Mouse (Mus musculus) CD8-positive naive resting alpha-beta T cell, adult 2 months (primary cell): ENCODE results near the gene Hmcn1.

Experiments
- DNase-seq, 2 experiments: peaks; one replicate each; pipeline ENCODE4 v3.0.0; 2022; ENCODE audit warnings: low read depth in 2 of 2, low spot score in 2 of 2

Gene Hmcn1

DNA sequence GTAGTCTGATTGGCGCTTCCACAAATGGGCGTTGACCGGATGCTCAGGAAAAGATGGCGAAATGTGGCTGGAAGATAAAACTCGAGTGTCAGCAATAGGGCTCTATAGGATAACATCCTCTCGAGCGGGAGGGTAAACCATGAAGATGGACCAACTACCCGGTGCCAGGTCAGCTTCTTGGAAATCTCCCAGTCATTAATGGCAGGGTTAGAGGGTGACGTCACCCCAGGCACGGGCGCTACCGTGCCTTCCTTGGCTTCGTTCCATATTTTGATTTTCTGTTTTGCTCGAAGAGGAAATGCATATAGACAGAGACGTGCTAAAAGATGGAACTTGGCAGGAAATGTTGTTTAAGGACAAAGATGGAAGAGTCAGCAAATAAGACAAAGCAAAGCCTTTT, 312.2 kb downstream of the Hmcn1 start:
- DNase-seq: no peak

DNA sequence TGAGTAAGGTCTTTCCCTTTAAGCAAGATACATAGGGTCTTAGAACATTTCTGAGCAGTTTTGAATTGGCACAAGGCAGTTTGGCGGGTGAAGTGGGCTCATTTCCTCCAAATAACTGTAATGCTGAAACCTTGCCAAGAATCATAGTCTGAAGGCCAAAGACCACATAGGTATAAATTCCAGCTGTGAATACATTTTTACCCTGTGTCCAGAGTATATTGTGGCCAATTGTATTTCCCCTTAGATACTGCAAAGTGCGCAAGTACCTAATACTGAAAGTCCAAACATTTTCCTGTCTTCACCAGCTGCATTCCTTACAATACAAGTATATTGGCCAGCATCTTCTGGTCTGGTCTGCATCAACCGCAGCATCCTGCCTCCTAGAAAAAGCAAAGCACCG, 312.9 kb downstream of the Hmcn1 start:
- DNase-seq: no peak

GRCm38 (mm10) chr1:150645314-150645713, 347.9 kb downstream of the Hmcn1 start:
- DNase-seq: no peak

- no peak for DNase-seq
Observed at GRCm38 (mm10) chr1:150639522-150639921, 353.7 kb downstream of the Hmcn1 start.

DNA sequence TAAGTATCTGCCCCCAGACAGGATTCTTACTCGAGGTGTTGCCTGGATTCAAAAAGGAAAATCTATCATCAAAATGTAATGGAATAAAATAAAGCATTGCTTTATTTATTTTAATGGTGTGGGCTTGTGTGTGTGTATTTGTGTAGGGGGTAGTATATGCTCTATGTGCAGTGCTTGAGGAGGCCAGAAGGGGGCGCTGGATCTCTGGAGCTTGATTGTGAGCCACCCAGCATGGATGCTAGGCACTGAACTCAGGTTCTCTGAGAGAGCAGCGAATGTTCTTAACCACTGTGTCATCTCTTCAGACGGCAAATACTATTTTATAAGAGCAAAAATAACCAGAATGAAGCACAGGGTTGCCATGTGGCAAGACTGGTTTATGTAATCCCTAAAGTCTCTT, 360.7 kb downstream of the Hmcn1 start:
- no peak for DNase-seq

GRCm38 (mm10) chr1:150631856-150632171, 361.4 kb downstream of the Hmcn1 start:
- no peak for DNase-seq

DNA sequence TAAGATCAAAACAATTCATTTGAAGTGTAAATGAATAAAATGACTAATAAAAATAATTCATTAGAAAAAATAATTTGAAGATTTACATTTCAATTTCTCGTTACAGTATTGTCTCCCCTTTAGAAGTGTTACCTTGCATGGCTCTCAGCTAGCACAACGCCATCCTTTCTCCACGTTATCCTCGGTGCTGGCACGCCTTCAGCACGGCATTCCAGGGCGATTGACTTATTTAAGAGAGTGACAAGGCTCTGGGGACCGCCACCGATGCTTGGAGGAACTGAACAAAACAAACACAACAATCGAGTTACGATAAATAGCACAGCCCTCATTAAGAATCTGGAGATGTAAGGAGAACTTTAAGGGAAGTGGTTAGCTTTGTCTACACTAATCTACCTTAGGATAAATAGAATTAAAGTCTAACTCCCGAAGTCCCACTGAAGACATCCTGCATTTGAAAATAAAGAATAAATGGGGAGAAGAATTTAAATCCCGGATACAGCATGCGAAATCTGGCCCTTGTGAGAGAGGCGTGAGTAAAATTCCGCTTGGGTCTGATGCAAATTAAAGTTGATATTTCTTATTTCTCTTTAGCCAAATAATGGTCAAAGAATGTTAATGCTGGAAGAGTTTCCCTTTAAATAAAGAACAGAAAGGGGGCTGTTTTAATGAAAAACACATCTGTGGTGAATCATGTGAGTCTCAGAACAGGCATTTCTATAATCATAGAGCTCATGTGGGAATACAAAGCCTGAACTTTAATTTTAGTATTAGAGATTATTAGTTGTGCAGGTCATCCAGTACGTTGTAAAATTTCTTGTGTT, 362.0 kb downstream of the Hmcn1 start:
- no peak for DNase-seq

DNA sequence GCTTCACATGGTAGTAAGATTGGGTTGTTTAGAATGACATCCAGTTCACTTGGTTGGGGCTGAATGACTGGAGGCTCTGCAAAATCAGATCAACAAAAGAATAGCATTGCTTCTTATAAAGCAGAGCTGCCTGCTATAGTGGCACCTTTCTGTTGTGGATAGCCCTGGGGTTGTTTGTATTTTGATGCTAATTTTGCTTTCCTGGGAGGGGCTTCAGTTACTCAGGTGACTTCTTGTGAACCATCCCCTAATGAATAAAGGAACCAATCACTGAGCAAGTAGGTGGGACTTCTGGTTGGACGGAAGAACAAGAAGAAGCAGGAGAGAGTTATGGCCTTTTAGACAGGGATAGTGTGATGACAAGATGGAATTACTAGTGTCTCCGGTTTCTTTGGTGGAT, 370.0 kb downstream of the Hmcn1 start:
- no peak for DNase-seq

DNA sequence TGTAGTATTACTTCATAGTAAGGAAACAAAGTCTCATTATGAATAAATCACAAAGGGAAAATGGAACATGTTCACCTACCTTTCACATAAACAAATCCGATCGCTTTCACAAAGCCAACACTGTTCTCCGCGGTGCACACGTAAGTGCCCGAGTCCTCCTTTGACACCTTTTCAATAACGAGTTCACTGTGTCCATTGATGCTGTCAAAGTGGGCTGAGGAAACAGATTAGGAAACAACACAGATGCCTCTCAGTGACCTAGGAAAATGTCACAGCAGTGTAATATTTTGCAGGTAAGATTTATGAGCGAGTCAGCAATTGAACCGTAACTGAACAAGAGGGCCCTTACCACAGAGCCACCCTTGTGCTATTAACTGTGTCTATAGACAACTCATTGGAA, 382.7 kb downstream of the Hmcn1 start:
- DNase-seq: no peak

- no peak for DNase-seq
Observed at GRCm38 (mm10) chr1:150606173-150606572, 387.1 kb downstream of the Hmcn1 start.

GRCm38 (mm10) chr1:150593614-150594013, 399.6 kb downstream of the Hmcn1 start:
- no peak for DNase-seq

- no peak for DNase-seq
Observed at GRCm38 (mm10) chr1:150591253-150591652, 402.0 kb downstream of the Hmcn1 start.

DNA sequence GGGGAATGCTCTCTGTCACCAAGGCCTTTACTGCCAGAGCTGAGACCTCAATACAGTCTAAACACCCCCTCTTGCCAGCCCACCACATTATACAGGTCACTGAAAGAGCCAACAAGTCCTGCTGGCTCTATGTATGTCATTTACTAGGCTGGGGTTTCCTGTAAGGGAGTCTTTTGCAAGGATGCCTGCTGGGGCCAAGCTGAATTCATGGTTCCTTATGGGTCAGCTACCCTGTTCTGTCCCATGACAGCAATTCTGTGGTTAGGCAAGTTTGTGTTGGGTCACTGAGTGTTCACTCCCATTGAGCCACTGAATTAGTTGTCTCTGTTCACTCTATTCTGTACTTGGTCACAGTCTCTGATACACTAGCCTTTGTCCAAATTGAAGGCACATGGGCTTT, 405.8 kb downstream of the Hmcn1 start:
- DNase-seq: no peak

- DNase-seq: no peak
Observed at GRCm38 (mm10) chr1:150584477-150584876, 408.8 kb downstream of the Hmcn1 start.

GRCm38 (mm10) chr1:150583734-150584133, 409.5 kb downstream of the Hmcn1 start:
- DNase-seq: no peak

GRCm38 (mm10) chr1:150580561-150580960, 412.7 kb downstream of the Hmcn1 start:
- DNase-seq: no peak

GRCm38 (mm10) chr1:150573407-150573806, 419.8 kb downstream of the Hmcn1 start:
- DNase-seq: no peak

DNA sequence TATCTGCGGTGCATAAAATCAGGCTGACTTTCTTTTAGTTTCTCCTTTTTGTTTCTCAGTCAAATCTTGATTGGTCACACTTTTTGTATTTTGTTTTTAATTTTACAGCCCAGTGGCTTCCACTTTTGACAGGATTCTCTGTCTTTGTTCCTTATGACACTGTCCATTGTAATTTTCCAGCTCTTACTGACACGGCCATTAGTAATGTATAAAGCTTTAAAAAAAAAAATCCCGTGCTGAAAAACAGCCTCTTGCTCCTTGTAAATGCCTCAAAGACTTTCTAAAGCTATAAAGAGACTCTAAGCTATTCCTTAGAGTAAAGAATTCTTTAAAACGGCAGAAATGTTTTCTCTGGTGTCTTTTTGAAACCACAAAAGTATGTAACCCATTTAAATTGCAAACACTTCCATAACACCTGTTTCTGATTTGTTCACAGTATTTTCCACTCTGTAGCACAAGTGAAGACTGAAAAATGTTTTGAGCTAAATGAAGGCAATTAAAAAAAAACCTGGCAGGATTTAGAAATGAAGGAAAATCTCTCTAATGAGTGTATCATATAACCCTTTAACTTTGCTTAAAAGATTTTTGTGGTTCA, 422.6 kb downstream of the Hmcn1 start:
- no peak for DNase-seq

DNA sequence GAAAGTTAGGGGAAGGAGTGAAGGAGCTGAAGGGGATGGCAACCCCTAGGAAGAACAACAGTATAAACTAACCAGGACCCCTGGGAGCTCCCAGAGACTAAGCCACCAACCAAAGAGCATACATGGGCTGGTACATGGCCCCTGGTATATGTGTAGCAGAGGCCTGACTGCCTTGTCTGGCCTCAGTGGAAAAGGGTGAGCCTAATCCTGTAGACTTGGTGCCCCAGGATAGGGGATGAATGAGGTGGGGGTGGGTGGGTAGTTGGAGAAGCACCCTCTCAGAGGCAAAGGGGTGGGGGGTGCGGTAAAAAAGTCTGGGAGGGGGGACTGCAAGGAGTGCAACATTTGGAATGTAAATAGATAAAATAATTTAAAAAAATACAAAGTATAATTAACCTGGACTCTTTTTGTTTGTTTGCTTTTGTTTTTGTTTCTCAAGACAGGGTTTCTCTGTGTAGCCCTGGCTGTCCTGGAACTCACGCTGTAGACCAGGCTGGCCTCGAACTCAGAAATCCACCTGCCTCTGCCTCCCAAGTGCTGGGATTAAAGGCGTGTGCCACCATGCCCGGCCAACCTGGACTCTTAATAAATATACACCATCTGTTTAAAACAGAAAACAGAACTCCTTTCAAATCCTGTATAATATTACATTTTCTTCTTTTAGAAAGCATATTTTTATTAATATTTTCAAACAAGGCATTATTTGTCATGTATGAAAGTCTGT, 423.3 kb downstream of the Hmcn1 start:
- no peak for DNase-seq

- no peak for DNase-seq
Observed at GRCm38 (mm10) chr1:150566287-150566686, 426.9 kb downstream of the Hmcn1 start.

- DNase-seq: no peak
Observed at GRCm38 (mm10) chr1:150556621-150557020, 436.6 kb downstream of the Hmcn1 start.

- no peak for DNase-seq
Observed at GRCm38 (mm10) chr1:150551390-150551789, 441.8 kb downstream of the Hmcn1 start.
